Mouse (Mus musculus) E14TG2a.4 (cell line): Measurements from ENCODE around the gene Zfp39.

ENCODE experiments used
- CTCF ChIP-seq: conservative IDR thresholded peaks from 2 replicates; pipeline ENCODE4 v1.5.1; 2014; ENCODE audit warnings: low read length
- NANOG ChIP-seq: IDR thresholded peaks from 2 replicates; pipeline ENCODE4 v1.6.1; 2014; ENCODE audit warnings: borderline replicate concordance, low read length, mixed read lengths
- POU5F1 ChIP-seq: IDR thresholded peaks from 2 replicates; pipeline ENCODE4 v1.6.1; 2014; ENCODE audit warnings: low read length, borderline replicate concordance

GRCm38 (mm10) chr11:58890511-58890910 is 13.5 kb downstream of the Zfp39 start:
- TF ChIP-seq CTCF (no peak), POU5F1 (no peak), NANOG (no peak)
